Mouse (Mus musculus): ENCODE data around the gene Bmp8b.
"Not testable (repeated sequence)": the region's sequence is repeated elsewhere in the genome, so short reads cannot be mapped to it uniquely, and the experiment has no call there.

DNA sequence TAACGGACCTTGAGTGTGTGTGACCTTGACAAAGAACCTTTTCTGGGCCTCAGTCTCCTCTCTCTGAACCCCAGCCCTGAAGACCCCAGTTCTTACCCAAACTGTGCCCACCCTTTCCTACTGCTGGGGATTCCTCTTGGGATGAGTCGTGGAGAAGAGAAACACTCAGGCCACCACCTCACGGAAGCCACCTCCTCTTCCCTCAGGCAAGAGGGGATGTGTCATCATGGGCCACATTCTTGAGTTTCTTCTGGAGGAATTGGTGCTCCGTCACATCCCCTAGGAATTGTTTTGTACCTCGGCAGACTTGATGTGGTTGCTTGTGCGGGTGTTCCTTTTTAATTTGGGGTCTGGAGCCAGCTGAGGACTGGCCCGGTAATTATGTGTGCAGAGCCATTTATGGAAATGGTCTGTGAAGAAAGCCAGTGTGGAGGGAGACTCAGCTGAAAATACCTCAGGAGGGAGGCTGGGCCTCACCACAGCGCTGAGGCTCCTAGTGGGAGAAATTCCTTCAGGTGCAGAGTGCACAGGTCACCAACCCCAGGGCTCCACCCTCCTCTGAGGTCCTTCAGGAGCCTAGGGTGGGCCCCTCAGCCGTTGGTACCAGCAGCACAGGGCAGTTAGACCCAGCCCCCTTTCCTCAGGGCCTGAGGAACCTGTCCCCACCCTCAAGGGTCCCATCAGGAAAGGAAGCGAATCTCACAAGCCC lies 6.5 kb downstream of the Bmp8b start:
- TF ChIP-seq POLR2A, CTCF (IDR thresholded peaks at IDR 0.05; ENCODE audit: extremely low read depth, insufficient read depth, low read length): not testable (repeated sequence)
